Mouse (Mus musculus): ENCODE measurements around the gene Fmo2.

The Fmo2 gene

GRCm38 (mm10) chr1:162853812-162854482 lies 44.6 kb downstream of the Fmo2 start:
- DNase-seq (ENCODE audit: low spot score) = no peak

DNA sequence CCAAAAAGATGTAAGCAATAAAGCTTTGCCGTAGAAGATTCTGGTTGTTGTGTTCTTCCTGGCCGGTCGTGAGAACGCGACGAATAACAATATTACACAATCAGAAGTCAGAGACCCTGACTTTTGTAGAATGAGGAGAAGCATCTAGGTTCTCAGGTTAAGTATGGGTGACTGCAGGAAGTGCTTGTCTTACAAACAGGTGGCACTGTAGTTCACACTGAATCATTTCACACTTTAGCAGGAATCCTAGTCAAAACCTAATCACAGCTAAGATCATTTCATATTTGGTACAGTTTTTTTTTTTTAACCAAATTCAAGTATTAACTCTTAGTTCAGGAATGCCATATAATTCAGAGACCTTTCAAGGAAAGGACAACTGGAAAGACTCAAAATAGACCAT lies 51.0 kb downstream of the Fmo2 start:
- DNase-seq (ENCODE audit: low spot score) = no peak

- no peak for DNase-seq (ENCODE audit: low spot score)
Observed at GRCm38 (mm10) chr1:162840211-162840610, 58.3 kb downstream of the Fmo2 start.

DNA sequence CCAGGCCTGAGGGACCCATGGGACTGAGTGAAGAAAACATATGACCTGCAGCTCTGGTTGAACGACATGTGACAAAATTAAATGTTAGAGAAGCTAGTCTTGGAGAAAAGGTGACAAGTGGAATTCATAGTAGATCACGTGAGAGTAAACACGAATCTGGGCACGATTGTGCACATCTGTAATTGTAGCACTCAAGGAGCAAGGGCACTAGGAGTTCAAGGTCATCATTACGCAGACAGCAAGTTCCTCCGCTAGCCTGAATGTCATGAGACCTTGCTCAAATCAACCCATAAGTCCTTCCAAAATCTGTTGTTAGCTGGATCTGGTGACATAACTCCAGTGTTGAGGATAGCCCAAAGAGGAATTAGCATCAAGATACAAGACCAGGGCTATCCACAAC lies 59.5 kb downstream of the Fmo2 start:
- DNase-seq (ENCODE audit: low spot score) = no peak

DNA sequence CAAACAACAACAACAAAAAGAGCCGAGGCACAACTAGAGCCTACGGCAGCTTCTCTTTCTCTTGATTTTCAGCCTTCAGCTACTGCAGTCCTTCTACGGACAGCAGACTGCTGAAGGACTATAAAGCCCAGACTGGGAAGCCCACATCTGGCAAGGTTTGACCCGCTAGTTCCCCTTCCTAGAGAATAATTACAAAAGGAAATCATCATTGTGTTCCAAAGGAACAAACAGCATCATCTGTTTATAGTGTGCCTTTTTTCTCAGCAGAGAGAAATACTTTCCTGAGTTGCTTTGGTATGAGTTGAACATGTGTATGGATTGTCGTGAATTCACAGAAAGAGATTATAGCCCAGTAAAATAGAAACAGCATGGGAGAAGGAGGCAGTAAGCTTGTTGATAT lies 64.2 kb downstream of the Fmo2 start:
- no peak for DNase-seq (ENCODE audit: low spot score)

GRCm38 (mm10) chr1:162832574-162832953 lies 66.0 kb downstream of the Fmo2 start:
- no peak for DNase-seq (ENCODE audit: low spot score)

DNA sequence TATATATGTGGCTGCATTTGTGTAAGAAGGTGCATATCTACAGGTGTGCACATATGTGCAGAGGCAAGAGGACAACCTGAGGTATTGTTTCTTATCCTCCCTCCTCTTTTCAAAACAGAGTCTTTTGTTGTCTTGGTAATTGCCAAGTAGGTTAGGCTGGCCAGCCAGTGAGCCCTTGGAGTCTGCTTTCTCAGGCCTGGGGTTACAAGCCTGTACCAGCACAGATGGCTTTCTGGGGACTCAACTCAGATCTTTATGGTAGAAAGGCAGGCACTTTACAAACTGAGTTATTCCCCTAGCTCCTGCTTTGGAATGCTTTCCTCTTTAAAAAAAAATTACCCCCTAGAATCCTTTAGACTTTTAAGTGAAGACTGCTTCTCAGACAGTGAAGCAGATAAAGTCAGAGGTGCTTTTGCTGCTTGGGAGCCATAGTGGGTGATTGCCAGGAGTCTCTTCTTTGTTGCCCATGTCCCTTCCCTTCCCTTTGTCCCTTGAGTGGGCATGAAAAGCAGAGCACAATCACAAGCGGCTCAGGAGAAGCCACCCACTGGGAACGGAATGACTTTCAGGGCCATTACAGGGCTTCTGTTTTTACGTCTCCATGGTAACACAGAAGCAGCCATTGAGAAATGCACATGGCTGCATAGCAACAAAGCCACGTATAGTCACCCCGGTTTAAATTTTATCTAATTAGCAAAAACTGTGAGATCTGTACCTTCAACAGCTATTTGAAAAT lies 66.5 kb downstream of the Fmo2 start:
- DNase-seq (ENCODE audit: low spot score) = peak; percentile 89

All from embryo, embryonic 10.5 days (tissue).